Mouse (Mus musculus): ENCODE measurements around the gene Slc22a17. TPM values are rescaled to one million over a fixed set of nuclear protein-coding genes. Genes with fewer than 3 reads are reported as not detected.

The Slc22a17 gene
- polyA plus RNA-seq, 1 experiment from 2014 or later, result 45.9 TPM

DNA sequence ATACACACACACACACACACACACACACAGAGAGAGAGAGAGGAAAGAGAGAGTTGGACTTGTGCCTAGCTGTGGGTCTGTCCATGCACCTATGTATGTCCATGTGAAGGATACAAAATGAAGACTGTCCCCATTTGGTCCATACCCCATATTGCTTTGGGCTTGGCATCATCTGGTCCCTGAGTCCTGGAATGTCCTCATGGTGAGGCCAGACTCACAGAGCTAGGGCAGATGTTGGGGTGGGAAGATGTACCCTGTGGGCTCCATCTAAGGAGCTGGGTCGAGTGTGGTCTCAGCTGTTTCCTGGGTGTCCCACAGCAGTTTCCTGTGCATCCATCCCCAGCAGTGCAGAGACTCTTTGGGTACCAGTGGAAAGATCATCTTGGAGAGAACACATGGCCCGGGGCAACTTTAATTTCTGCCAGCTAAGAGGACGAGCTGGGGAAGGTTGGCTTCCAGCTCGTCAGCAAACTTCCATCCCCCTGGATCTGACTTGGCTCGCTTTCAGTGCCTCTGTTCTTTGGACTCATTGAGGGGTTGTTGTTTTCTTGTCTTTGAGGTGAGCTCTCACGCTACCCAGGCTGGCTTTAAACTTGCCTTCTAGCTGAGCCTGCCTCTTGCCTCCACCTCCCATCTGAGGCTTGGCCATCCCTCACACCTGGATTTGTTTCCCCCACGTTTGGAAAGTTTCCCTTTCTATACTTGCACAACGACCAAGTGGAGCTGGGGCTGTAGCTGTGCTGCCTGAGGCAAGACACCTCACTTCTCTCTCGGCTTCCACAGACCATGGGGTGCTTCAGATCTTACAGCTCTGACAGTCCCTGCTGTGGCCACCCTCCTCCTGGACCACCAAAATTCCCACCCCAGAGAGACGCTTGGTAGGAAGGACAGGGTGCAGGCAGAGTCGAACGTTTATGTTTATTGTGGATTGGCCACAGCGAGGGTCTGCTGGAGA, 28.4 kb upstream of the Slc22a17 start:
- Histone ChIP-seq H3K27me3 (ENCODE audit: insufficient read depth, low read length) (no peaks in the 10 kb centered on the region), H3K4me2 (replicated peaks; ENCODE audit: low read depth, low read length) (no peak overlapping the region), H3K27ac (ENCODE audit: low read length) (no peak overlapping the region), H3K4me3 (ENCODE audit: low read length) (no peak overlapping the region), H3K9me3 (ENCODE audit: low read length) (no peaks in the 10 kb centered on the region), H3K36me3 (ENCODE audit: insufficient read depth, low read length) (no peaks in the 10 kb centered on the region), H3K9ac (replicated peaks; ENCODE audit: low read length) (no peak overlapping the region), H3K4me1 (ENCODE audit: insufficient read depth, low read length) (peaks cover 10% of the 10 kb centered on the region; the same call in 1 of the 2 replicates)
- no peak for ATAC-seq (ENCODE audit: low FRiP score, low TSS enrichment)
- WGBS, result 59% methylated on average over 13 of the region's 13 CpGs

DNA sequence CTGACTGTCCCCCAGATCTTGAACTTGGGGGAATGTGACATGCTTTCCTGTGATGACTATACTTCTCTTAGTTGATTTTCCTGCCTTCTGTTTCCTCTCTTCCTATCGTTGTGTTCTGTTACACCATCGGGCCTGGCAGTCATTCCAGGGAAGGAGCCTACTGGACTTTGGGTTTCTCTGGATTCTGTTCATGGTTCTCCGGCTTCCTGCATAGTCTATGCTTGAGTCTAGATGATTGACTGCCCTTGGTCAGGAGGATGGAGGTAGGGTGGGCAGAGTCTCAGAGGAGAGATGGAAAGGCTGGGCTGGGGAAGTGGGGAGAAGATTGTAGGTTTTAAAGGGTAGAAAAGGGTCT, 27.2 kb upstream of the Slc22a17 start:
- peaks cover 16% of the 10 kb centered on the region; the same call in 1 of the 2 replicates for H3K4me1 ChIP-seq (ENCODE audit: insufficient read depth, low read length)
- ATAC-seq (ENCODE audit: low FRiP score, low TSS enrichment), result no peak
- H3K4me2 ChIP-seq (replicated peaks; ENCODE audit: low read depth, low read length), result no peak overlapping the region
- H3K9ac ChIP-seq (replicated peaks; ENCODE audit: low read length), result no peak overlapping the region
- H3K27ac ChIP-seq (ENCODE audit: low read length), result no peak overlapping the region
- H3K4me3 ChIP-seq (ENCODE audit: low read length), result no peak overlapping the region
- no peaks in the 10 kb centered on the region for H3K36me3 ChIP-seq (ENCODE audit: insufficient read depth, low read length)
- no peaks in the 10 kb centered on the region for H3K9me3 ChIP-seq (ENCODE audit: low read length)
- 61% methylated on average over 3 of the region's 3 CpGs for WGBS
- no peaks in the 10 kb centered on the region for H3K27me3 ChIP-seq (ENCODE audit: insufficient read depth, low read length)

DNA sequence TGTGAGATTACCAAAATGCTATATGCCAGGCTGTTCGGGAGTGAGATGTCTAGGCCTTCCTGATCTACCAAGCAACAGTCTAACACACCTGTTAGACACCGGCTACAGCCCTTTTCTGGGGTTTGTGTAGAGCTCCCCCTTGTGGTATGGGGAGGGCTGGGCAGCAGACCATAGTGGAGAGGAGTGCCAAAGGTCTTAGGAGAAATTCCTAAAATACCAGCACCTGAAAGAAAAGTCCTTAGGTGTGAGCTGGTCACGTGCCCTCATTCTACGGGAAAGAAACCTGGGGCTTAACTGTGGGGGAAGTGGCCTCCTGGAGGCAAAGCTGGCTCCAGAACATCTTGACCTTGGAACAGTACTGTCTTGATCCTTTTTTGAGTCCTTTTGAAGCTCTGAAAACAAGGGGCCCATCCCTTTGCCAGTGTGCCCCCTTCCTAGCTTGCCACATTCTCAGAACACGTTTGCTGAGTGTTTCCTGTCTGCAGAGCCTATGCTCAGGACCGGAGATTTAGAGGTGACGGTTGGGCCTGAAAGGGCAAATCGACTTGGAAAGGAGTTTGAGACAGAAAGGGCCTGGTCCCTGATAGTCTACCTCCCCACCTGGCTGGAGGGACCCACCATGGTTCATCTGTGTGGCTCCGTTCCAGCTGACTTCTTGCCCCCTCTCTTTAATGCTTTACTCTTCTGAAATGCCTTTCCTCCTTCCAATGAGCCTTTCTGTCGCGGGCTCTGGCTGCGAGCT, 26.7 kb upstream of the Slc22a17 start:
- WGBS, result 40% methylated on average over 12 of the region's 12 CpGs
- Histone ChIP-seq H3K4me1 (ENCODE audit: insufficient read depth, low read length) (peaks cover 16% of the 10 kb centered on the region; the same call in 1 of the 2 replicates), H3K9me3 (ENCODE audit: low read length) (no peaks in the 10 kb centered on the region), H3K27ac (ENCODE audit: low read length) (peak overlapping the region; percentile 13; the same call in 1 of the 2 replicates), H3K4me3 (ENCODE audit: low read length) (no peak overlapping the region), H3K27me3 (ENCODE audit: insufficient read depth, low read length) (no peaks in the 10 kb centered on the region), H3K36me3 (ENCODE audit: insufficient read depth, low read length) (no peaks in the 10 kb centered on the region), H3K9ac (replicated peaks; ENCODE audit: low read length) (no peak overlapping the region), H3K4me2 (replicated peaks; ENCODE audit: low read depth, low read length) (no peak overlapping the region)
- peak; percentile 57 for ATAC-seq (ENCODE audit: low FRiP score, low TSS enrichment)

DNA sequence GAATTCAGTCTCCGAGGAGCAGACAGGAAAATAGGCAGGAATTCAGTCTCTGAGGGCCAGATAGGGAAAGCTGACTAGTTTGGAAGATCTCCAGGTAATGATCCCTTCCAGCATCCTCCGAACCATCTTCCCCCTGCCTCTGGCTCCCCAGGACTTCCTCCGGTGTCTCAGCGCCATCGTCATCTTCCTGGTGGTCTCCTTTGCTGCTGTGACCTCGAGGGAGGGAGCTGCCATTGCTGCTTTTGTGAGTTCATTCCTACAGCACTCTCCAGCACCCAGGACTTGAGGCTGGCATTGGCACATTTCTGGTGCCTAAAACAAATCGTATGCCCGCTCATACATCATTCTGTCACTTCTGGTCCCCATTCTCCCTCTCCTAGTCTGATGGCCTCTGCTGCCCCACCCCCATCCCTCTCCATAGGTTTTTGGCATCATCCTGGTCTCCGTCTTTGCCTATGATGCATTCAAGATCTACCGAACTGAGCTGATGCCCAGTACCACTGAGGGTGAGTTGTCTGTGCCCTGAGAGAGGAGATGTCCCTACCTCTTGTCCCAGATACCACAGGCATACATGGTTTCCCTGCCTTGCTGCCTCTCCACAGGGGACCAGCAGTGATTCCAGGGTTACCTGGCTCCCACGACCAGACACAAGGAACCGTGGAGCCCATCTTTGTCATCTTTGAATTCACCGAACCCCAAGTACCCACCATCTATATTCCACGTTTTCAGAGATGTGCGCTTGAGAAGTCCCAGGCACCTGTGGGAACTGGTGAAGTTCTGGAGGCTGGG, 25.7 kb upstream of the Slc22a17 start:
- WGBS, result 83% methylated on average over 15 of the region's 15 CpGs
- Histone ChIP-seq H3K27ac (ENCODE audit: low read length) (no peak overlapping the region), H3K4me1 (ENCODE audit: insufficient read depth, low read length) (peaks cover 16% of the 10 kb centered on the region; the same call in 1 of the 2 replicates), H3K27me3 (ENCODE audit: insufficient read depth, low read length) (no peaks in the 10 kb centered on the region), H3K9me3 (ENCODE audit: low read length) (no peaks in the 10 kb centered on the region), H3K36me3 (ENCODE audit: insufficient read depth, low read length) (no peaks in the 10 kb centered on the region), H3K4me2 (replicated peaks; ENCODE audit: low read depth, low read length) (no peak overlapping the region), H3K9ac (replicated peaks; ENCODE audit: low read length) (no peak overlapping the region), H3K4me3 (ENCODE audit: low read length) (no peak overlapping the region)
- no peak for ATAC-seq (ENCODE audit: low FRiP score, low TSS enrichment)

DNA sequence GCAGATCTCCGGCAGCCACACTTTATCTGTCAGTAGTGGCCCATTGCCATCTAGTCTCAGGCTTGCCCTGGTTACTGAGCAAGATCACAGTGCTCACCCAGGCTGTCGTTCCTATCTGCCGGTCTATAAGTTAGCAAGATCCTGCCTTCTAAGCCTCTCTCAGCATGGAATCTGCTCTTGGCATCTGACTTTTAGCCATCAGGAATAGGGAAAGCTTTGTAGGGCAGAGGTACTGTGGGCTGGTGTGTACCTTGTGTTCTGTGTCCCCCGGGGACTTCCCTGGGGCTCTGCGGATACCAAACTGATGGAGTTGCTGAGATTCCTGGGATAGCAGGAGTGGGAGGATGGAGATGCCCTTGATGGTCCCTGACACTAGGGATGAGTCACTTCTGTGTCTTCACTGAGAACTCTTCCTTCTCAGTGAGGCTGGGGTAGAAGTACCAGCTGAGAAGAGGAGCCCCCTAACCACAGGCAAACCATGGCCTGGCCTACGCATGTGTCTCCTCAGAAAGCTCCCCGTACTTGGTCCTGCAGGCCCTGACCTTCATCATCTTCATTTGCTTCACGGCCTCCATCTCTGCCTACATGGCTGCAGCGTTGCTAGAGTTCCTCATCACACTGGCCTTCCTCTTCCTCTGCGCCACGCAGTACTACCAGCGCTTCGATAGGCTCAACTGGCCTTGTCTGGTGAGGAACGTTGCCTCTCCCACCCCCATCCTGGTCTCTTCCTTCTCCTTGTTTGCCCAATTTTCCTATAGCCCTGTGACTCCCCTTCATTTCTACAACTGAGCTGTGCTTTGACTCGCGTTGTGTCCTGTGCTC, 24.6 kb upstream of the Slc22a17 start:
- Histone ChIP-seq H3K4me2 (replicated peaks; ENCODE audit: low read depth, low read length) (no peak overlapping the region), H3K27ac (ENCODE audit: low read length) (no peak overlapping the region), H3K4me1 (ENCODE audit: insufficient read depth, low read length) (peaks cover 22% of the 10 kb centered on the region), H3K36me3 (ENCODE audit: insufficient read depth, low read length) (no peaks in the 10 kb centered on the region), H3K9me3 (ENCODE audit: low read length) (no peaks in the 10 kb centered on the region), H3K27me3 (ENCODE audit: insufficient read depth, low read length) (no peaks in the 10 kb centered on the region), H3K4me3 (ENCODE audit: low read length) (no peak overlapping the region), H3K9ac (replicated peaks; ENCODE audit: low read length) (no peak overlapping the region)
- ATAC-seq (ENCODE audit: low FRiP score, low TSS enrichment), result no peak
- whole genome bisulfite sequencing, result 82% methylated on average over 16 of the region's 16 CpGs

DNA sequence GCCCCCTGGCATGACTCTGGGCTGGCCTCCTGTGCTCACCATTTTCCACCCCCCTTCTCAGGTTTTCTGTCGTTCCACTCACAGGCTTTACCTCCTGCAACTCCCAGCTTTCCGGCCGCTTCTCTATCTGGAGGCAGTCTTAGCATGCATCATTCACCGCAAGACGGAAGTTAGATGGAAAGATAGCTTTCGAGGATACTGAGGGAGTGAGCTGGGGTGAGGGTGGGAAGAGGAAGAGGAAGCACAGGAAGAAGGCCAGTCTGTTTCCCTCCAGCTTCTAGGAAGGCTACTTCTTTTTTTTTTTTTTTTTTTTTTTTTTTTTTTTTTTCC, 23.9 kb upstream of the Slc22a17 start:
- no peaks in the 10 kb centered on the region for H3K27me3 ChIP-seq (ENCODE audit: insufficient read depth, low read length)
- ATAC-seq (ENCODE audit: low FRiP score, low TSS enrichment), result peak; percentile 43
- H3K4me3 ChIP-seq (ENCODE audit: low read length), result no peak overlapping the region
- no peaks in the 10 kb centered on the region for H3K9me3 ChIP-seq (ENCODE audit: low read length)
- 26% methylated on average over 6 of the region's 6 CpGs for WGBS
- H3K4me2 ChIP-seq (replicated peaks; ENCODE audit: low read depth, low read length), result peak overlapping the region; percentile 11; the same call in 1 of the 2 replicates
- H3K4me1 ChIP-seq (ENCODE audit: insufficient read depth, low read length), result peaks cover 22% of the 10 kb centered on the region
- H3K27ac ChIP-seq (ENCODE audit: low read length), result peak overlapping the region; percentile 72
- peak overlapping the region; percentile 54 for H3K9ac ChIP-seq (replicated peaks; ENCODE audit: low read length)
- no peaks in the 10 kb centered on the region for H3K36me3 ChIP-seq (ENCODE audit: insufficient read depth, low read length)

DNA sequence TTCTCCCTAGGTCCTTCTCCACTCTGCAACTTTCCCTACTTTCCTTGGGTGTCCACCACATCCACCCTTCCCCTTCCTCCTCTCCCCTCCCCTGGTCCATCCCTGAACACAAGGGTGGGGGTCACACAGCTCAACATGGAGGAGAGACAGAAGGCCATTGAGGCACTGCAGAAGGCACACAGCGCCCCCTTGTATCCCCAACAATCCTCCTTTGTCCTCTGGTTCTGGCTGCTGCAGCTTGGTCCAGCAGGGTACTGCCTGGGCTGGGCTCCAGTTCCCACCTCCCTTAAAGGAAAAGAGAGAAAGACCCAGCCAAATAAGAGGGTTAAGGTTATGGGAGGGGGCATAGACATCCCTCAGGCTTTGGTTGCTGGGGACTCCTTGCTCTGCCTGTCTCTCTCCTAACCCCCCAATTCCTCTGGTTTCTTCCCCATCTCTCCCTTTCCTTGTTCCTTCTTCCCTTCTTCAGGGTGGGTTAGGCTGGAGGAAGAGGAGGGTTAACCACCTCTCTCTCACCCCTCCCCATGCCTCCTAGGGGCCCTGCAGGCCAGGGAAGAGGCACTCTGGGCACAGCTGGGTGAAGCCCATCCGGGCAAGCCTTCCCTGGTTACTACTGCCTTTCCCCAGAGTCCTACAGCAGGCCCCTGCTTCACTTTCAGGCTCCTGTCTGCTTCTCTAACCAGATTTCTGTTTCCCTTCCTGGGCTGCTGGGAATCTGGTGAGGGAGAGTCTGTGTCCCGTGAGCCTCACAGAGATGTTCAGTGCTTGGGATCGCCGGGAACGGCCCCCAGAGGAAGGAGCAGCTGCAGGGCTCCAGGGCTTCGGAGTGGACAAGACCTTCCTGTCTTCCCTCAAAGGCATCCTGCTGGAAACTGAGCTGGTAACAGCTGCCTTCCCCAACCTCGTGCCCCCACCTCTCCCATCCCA, 23.2 kb upstream of the Slc22a17 start, which contains the start of gene Cmtm5:
Cmtm5 (plus strand) TSS at position 358 of the 927 bp plus-strand sequence.
- H3K27me3 ChIP-seq (ENCODE audit: insufficient read depth, low read length), result no peaks in the 10 kb centered on the region
- WGBS, result 24% methylated on average over 8 of the region's 8 CpGs
- ATAC-seq (ENCODE audit: low FRiP score, low TSS enrichment), result peak; percentile 7; the same call in 1 of the 2 replicates
- no peaks in the 10 kb centered on the region for H3K9me3 ChIP-seq (ENCODE audit: low read length)
- H3K4me1 ChIP-seq (ENCODE audit: insufficient read depth, low read length), result peaks cover 22% of the 10 kb centered on the region
- peak within 1 kb of the TSS; percentile 11; the same call in 1 of the 2 replicates for H3K4me2 ChIP-seq (replicated peaks; ENCODE audit: low read depth, low read length)
- peak within 1 kb of the TSS; percentile 72 for H3K27ac ChIP-seq (ENCODE audit: low read length)
- H3K36me3 ChIP-seq (ENCODE audit: insufficient read depth, low read length), result no peaks in the 10 kb centered on the region
- no peak within 1 kb of the TSS for H3K4me3 ChIP-seq (ENCODE audit: low read length)
- peak within 1 kb of the TSS; percentile 54 for H3K9ac ChIP-seq (replicated peaks; ENCODE audit: low read length)

DNA sequence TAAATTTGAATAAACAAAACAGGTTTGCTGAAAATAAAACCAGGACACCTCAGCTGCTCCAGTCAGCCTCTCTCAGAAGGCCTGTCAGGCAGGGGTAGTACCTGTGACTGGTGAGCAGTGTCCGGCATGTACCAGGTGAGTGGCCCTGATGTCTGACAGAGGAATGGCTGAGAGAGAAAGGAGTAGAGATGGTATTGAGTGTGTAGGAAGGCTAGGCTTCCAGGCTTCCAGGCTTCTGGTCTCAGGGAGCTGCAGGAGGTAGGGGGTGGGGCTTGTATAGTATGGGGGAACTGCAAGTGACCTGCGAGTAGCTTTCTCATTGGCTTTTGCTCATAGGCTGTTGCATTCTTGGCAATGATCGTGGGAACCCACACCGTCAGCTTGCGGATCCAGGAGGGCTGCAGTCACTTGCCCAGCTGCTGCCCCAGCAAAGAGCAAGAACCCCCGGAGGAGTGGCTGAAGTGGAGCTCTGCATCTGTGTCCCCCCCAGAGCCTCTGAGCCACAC, 19.8 kb upstream of the Slc22a17 start, which contains the start of gene Il25:
Il25 (plus strand) TSS at position 51 of the 506 bp plus-strand sequence.
- no peak within 1 kb of the TSS for H3K4me3 ChIP-seq (ENCODE audit: low read length)

More for the DNA sequence above, 19.8 kb upstream of the Slc22a17 start, which contains the start of gene Il25:
- H3K9me3 ChIP-seq (ENCODE audit: low read length), result no peaks in the 10 kb centered on the region
- peak; percentile 18; the same call in 1 of the 2 replicates for ATAC-seq (ENCODE audit: low FRiP score, low TSS enrichment)
- peaks cover 21% of the 10 kb centered on the region for H3K4me1 ChIP-seq (ENCODE audit: insufficient read depth, low read length)
- no peak within 1 kb of the TSS for H3K9ac ChIP-seq (replicated peaks; ENCODE audit: low read length)
- H3K27ac ChIP-seq (ENCODE audit: low read length), result no peak within 1 kb of the TSS
- WGBS, result 30% methylated on average over 6 of the region's 6 CpGs
- no peaks in the 10 kb centered on the region for H3K36me3 ChIP-seq (ENCODE audit: insufficient read depth, low read length)
- H3K4me2 ChIP-seq (replicated peaks; ENCODE audit: low read depth, low read length), result no peak within 1 kb of the TSS
- H3K27me3 ChIP-seq (ENCODE audit: insufficient read depth, low read length), result 0 out of 2 replicates have a peak, but pooled peaks cover 2% of the 10 kb centered on the region

Measured in kidney, embryonic 16.5 days (tissue).